Mouse (Mus musculus) gastrocnemius, adult 8-10 months (tissue): ENCODE data around the gene Fn3krp. TPM values are rescaled to one million over a fixed set of nuclear protein-coding genes. Genes with fewer than 3 reads are reported as not detected.

Experiments used
- DNase-seq, 2 experiments: peaks; one replicate each; pipeline ENCODE4 v3.0.0; 2022; ENCODE audit warnings: low spot score in 2 of 2
- microRNA-seq: library from miRNA; unstranded; fragments of <30 nt; microRNA quantifications from one replicate; pipeline ENCODE4 v1.2.0, GENCODE M21; 2022
- total RNA-seq, 4 experiments: library from RNA; stranded (reverse); gene quantifications; 2 replicates each; pipeline ENCODE4 v1.2.4; 2022

The Fn3krp gene
- total RNA-seq, 4 experiments from 2014 or later, result 3.3 to 4.2 (median 4.0) TPM

GRCm38 (mm10) chr11:121442076-121442475 lies 20.9 kb downstream of the Fn3krp start:
- no peak for DNase-seq

- DNase-seq, result no peak
These were observed 30.1 kb downstream of the Fn3krp start for GRCm38 (mm10) chr11:121451216-121451726.

- peak; percentile 90 for DNase-seq
These were observed 30.8 kb downstream of the Fn3krp start, which contains the start of gene Tbcd for GRCm38 (mm10) chr11:121451753-121452635. Gene Tbcd, plus strand, starts transcription at chr11:121451949.

- DNase-seq, result no peak
These were observed 36.7 kb downstream of the Fn3krp start for GRCm38 (mm10) chr11:121457874-121458273.

- DNase-seq, result no peak
These were observed 46.2 kb downstream of the Fn3krp start for GRCm38 (mm10) chr11:121467408-121467807.

- DNase-seq, result no peak
These were observed 53.6 kb downstream of the Fn3krp start for GRCm38 (mm10) chr11:121474831-121475230.

GRCm38 (mm10) chr11:121475699-121476415 lies 54.7 kb downstream of the Fn3krp start:
- DNase-seq, result peak; percentile 33 to 43

GRCm38 (mm10) chr11:121479476-121480203 lies 58.4 kb downstream of the Fn3krp start:
- no peak for DNase-seq

Small RNA genes lying within 50 kb of the gene (microRNA-seq; reads per million reads assigned to microRNA genes)
- not detected for gene Mir7236

Other genes with a start within 250 kb of the Fn3krp start
- gene Hexdc, start 217.0 kb upstream of the Fn3krp start, total RNA-seq, result 1 to 10 TPM; 7.2 to 9.4 (median 8.7) TPM
- gene Ogfod3, start 216.7 kb upstream of the Fn3krp start, total RNA-seq, result 10 to 100 TPM; 10.2 to 13.4 (median 10.9) TPM
- 1 to 10 TPM; 2.8 to 3.8 (median 3.6) TPM for gene Cybc1, start 192.1 kb upstream of the Fn3krp start, total RNA-seq
- gene Narf, start 184.1 kb upstream of the Fn3krp start, total RNA-seq, result 100 to 1,000 TPM in 3 of 4 experiments, 10 to 100 TPM in 1; 92.0 to 138 (median 119) TPM
- gene Foxk2, start 161.4 kb upstream of the Fn3krp start, total RNA-seq, result 10 to 100 TPM; 26.8 to 32.9 (median 28.0) TPM
- gene Wdr45b, start 67.0 kb upstream of the Fn3krp start, total RNA-seq, result 10 to 100 TPM; 14.4 to 23.0 (median 19.3) TPM
- 10 to 100 TPM; 13.2 to 23.0 (median 18.9) TPM for gene Rab40b, start 33.1 kb upstream of the Fn3krp start, total RNA-seq
- gene Fn3k, start 13.5 kb downstream of the Fn3krp start, total RNA-seq, result 10 to 100 TPM; 20.4 to 25.6 (median 25.1) TPM
- 10 to 100 TPM; 11.7 to 16.0 (median 15.0) TPM for gene Tbcd, start 30.5 kb downstream of the Fn3krp start, total RNA-seq
- under 1 TPM; 0.51 to 0.80 (median 0.68) TPM for gene Zfp750, start 97.9 kb downstream of the Fn3krp start, total RNA-seq